Mouse (Mus musculus) lung, postnatal 14 days (tissue): ENCODE results near the gene Fry.

Experiments used
- DNase-seq: peaks from one replicate; pipeline ENCODE4 v3.0.0; 2021

Fry gene

GRCm38 (mm10) chr5:150229776-150230175 lies 111.3 kb downstream of the Fry start:
- no peak for DNase-seq

- DNase-seq = peak; percentile 43
These were observed 114.0 kb downstream of the Fry start for GRCm38 (mm10) chr5:150232159-150233150.

GRCm38 (mm10) chr5:150233154-150233886 lies 114.9 kb downstream of the Fry start:
- DNase-seq = peak; percentile 78

GRCm38 (mm10) chr5:150235931-150236330 lies 117.5 kb downstream of the Fry start:
- DNase-seq = no peak

- no peak for DNase-seq
These were observed 118.2 kb downstream of the Fry start for GRCm38 (mm10) chr5:150236597-150236996.

- no peak for DNase-seq
These were observed 123.2 kb downstream of the Fry start for GRCm38 (mm10) chr5:150241638-150242037.

GRCm38 (mm10) chr5:150246737-150247136 lies 128.3 kb downstream of the Fry start:
- no peak for DNase-seq

- DNase-seq = no peak
These were observed 139.3 kb downstream of the Fry start for GRCm38 (mm10) chr5:150257764-150258163.

- DNase-seq = peak; percentile 29
These were observed 141.0 kb downstream of the Fry start for GRCm38 (mm10) chr5:150259191-150260053.

- DNase-seq = no peak
These were observed 141.6 kb downstream of the Fry start for GRCm38 (mm10) chr5:150260054-150260386.

GRCm38 (mm10) chr5:150261361-150261760 lies 142.9 kb downstream of the Fry start:
- no peak for DNase-seq

GRCm38 (mm10) chr5:150262046-150262716 lies 143.7 kb downstream of the Fry start:
- DNase-seq = no peak

GRCm38 (mm10) chr5:150262717-150263103 lies 144.3 kb downstream of the Fry start:
- DNase-seq = peak; percentile 12

GRCm38 (mm10) chr5:150263162-150263561 lies 144.7 kb downstream of the Fry start:
- DNase-seq = peak; percentile 19

- DNase-seq = no peak
These were observed 145.2 kb downstream of the Fry start for GRCm38 (mm10) chr5:150263656-150264055.

- no peak for DNase-seq
These were observed 146.6 kb downstream of the Fry start for GRCm38 (mm10) chr5:150265005-150265404.

- no peak for DNase-seq
These were observed 147.5 kb downstream of the Fry start for GRCm38 (mm10) chr5:150265953-150266352.

- DNase-seq = no peak
These were observed 149.8 kb downstream of the Fry start for GRCm38 (mm10) chr5:150268261-150268660.

- no peak for DNase-seq
These were observed 152.0 kb downstream of the Fry start for GRCm38 (mm10) chr5:150270468-150270867.

GRCm38 (mm10) chr5:150272173-150272572 lies 153.7 kb downstream of the Fry start:
- DNase-seq = no peak

GRCm38 (mm10) chr5:150275314-150275713 lies 156.9 kb downstream of the Fry start:
- DNase-seq = no peak

GRCm38 (mm10) chr5:150276611-150277010 lies 158.2 kb downstream of the Fry start:
- no peak for DNase-seq
